Mouse (Mus musculus) cerebellum, postnatal 25 days (tissue): Measurements from ENCODE around the gene Coro1b.
A peak's percentile ranks its signal among the peaks of the same experiment; 100 is the strongest.

Experiments
- DNase-seq, 2 experiments: peaks; one replicate each; pipeline ENCODE4 v3.0.0; 2021; ENCODE audit warnings: mixed read lengths in 2 of 2

The Coro1b gene

DNA sequence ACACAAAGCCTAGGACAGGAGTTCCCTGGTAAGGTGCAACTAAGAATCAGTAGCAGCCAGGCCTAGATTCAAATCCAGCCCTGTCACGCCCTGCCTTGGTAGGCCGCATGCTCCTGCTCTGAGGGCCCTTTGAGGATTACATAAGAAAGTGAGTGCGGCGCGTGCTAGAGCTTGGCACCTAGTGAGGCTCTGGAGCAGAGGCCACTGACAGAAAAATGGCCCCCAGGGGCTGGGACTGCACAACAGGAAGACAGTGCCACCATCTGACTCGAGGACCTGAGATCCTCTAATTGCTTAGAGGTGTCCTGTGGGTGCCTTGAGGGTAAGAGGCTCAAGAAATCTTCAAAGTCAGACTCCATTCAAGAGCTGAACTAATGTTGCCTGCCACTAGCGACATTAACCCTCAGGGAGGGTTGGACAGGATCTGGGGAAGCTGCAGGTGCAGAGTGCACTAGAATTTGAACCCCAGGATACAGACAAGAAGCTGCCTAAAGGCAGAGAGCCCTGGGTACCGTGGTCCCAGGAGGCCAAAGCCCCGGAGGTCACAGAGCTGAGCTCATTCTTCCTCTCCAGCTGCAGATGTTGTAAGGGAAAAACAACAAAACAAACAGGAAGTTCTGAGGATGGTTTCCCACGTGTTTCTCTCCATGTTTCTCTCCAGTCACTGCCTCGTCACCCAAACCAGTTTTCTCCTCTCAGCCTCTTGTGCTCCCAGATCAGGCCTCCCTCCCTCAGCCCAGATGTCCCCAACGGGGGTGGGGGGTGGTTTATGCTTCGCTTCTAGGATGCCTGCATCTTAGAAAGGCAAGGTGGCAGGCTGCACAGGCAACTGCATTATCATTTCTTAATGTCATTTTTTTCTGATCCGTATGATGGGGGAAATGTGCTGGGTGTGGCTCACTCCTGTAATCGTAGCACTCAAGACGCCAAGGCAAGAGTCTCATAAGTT lies 3.6 kb upstream of the Coro1b start:
- DNase-seq, result no peak

- DNase-seq, result no peak
These were observed 2.5 kb upstream of the Coro1b start for GRCm38 (mm10) chr19:4145936-4146335.

DNA sequence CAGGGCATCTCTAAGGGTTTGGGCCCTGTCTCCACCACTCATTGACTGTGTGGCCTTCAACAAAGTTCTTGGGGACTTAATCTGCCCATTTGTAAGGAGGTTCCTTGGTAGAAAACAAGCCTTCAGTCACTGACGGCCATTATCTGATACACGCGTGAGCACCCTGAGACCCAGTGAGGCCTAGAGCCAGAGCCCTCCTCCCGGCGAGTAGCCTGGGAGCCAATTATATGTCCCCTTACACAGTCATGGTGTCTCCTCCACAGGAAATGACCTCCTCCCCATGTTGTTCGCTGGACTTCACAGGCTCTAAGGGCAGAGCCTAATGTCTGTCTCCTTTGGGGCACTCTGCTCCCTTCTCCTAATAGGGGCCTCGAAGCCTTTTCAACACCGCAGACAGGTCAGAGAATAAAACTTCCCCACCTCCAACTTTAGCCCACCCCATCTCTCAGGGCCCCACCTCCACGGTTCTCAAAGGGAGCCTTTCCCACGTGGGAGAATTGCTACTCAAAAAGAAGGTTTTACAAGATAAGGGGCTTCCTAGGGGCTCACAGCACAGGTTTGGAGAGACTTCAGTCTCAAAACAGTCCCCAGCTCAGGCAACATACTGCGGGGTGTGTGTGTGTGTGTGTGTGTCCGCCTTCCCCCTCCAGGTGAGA lies 1.9 kb upstream of the Coro1b start:
- DNase-seq, result peak in 1 of 2 experiments; percentile 17

- DNase-seq, result peak in 1 of 2 experiments; percentile 32
These were observed 1.4 kb upstream of the Coro1b start for GRCm38 (mm10) chr19:4147022-4147405.

DNA sequence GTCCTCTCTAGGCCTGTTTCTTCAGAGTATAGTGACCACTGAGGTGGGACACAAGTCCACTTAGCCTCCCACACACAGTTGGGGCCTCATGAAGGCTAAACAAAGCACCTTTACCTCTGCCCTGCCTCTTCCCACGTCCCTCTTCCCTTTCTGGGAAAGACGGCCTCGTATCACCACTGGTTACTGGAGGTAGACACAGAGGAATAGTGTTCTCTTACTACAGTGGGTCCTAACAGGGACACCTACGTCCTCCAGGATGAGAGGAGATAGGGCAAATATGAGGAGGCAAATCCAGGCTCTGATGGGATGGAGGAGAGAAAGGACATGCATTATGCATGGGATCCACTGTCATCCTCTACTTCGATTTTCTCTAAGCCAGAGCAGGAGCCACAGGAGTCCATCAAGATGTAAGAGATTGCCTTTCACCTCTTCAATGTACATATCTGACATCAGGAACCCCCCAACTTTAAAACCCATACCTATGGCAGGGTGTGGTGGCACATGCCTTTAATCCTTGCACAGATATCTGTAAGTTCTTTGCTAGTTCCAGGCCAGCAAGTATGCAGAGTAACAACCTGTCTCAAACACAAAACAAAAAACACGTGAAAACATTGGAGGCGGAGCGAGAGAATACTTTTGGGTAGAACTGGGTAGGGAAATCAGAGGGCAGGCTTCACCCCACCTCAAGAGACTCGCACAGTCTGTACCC lies 483 bp upstream of the Coro1b start:
- DNase-seq, result no peak

DNA sequence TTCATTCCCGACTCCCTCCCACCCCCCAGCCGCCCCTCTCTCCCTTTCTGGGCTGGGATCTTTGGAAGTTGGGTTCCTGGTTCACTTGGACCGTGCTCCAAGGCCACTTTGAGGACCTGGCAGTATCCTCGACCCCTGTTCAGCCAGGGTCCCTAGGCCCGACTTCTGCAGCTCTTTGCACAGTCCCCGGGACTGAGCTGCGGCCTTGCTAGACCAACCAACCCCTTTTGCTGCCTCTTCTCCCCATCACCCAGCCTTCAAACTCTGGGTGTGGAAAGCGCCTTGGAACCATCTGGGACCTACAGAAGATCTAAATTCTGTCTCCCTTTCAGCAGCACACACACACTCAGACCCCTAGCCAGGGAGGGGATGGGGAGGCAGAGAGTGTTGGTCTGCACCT lies 400 bp downstream of the Coro1b start:
- no peak for DNase-seq

DNA sequence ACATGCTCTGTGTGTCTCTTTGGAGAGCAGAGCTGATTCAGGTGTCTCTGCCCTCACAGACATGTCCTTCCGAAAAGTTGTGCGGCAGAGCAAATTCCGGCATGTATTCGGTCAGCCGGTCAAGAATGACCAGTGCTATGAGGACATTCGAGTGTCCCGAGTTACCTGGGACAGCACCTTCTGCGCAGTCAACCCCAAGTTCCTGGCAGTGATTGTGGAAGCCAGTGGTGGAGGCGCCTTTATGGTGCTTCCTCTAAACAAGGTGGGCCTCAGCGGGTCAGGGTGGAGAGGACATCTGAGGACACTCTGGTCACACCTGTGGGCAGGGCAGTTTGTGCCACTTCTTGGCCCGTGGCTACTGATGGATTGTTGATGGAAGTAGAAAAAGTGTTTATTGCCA lies 864 bp downstream of the Coro1b start:
- DNase-seq, result peak in 1 of 2 experiments; percentile 17

DNA sequence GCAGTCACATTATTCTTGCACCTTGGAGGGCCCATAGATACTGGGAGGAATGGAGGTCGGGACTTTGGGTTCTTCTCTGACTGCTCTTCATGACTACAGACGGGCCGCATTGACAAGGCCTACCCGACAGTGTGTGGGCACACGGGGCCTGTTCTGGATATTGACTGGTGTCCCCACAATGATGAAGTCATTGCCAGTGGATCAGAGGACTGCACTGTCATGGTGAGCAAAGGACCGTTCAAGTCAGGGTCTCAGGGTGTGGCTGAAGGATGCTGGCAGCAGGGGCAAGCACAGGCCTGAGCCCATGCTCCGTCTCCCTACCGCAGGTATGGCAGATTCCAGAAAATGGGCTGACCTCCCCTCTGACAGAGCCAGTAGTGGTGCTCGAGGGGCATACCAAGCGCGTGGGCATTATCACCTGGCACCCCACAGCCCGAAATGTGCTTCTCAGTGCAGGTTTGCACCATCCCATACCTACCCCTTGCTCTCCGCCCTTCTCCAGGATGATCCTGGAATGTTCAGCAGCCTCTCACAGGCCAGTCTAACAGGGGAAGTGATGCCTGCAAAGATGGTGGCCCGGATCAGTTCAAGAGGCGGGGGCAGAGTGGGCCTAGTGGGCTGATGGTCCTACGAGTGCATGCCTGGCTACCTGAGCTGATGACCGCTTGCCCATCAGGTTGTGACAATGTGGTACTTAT lies 1.5 kb downstream of the Coro1b start:
- DNase-seq, result peak in 1 of 2 experiments; percentile 19

DNA sequence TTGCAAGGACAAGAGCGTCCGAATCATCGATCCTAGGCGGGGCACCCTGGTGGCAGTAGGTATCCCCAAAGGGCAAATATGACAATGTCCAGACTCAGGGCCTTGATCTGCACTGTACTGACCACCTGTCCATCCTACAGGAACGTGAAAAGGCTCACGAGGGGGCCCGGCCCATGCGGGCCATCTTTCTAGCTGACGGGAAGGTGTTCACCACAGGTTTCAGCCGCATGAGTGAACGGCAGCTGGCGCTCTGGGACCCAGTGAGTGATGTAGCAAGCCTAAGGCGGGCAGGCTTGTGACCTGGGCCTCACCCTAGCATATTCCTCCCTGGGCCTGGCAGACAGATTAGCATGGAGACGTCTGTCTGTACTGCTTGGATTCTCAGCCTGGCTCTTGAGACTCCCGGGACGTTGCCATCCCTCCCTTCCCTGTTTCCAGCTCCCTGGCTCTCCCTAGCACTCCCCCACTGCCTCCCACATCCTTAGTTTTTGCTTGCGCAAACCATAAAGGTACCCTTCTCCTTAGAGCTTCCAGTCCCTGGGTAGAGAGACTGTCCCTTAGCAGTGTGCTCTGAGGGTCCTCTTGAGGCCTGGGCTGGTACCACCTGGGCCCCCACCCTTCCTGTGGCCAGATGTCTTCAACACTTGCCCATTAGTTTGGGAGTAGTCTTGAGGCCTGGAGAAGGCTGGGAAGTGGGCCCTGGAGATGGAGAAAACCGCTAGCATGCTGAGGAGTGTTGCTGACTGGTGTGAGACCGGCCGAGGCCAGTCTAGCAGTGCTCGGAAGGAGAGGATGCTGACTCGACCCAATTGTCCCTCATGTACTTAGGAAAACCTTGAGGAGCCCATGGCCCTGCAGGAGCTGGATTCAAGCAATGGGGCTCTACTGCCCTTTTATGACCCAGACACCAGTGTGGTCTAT lies 2.4 kb downstream of the Coro1b start:
- peak in 1 of 2 experiments; percentile 28 for DNase-seq

DNA sequence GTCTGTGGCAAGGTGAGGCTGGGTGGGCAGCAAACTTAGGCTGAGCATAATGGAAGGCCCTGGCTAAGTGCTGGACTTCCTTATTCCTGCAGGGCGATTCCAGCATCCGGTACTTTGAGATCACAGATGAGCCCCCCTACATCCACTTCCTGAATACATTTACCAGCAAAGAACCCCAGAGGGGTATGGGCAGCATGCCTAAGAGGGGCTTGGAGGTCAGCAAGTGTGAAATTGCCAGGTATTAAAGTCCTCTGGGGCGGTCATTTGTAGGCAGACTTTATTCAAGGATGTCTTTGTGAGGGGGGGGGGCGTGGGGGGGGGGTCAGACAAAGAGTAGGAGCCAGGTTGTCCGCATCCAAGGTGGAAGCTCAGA lies 3.1 kb downstream of the Coro1b start:
- DNase-seq, result no peak

DNA sequence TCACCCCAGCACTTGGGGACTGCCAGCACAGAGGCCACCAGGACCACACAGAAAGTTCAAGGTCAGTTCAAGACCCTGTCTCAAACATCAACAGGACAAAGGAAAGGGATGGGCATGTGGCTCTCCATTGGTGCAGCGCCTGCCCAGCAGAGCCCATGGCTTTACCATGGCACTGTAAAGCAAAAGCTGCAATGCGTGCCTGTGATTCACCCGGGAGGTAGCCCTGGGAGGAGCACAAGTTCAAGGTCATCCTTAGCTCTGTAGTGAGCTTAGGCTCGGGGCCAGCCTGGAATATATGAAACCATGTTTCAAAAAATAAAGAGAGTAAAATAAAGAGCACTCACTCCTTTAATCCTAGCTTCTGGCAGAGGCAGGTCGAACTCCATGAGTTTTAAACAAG lies 3.5 kb downstream of the Coro1b start:
- no peak for DNase-seq

DNA sequence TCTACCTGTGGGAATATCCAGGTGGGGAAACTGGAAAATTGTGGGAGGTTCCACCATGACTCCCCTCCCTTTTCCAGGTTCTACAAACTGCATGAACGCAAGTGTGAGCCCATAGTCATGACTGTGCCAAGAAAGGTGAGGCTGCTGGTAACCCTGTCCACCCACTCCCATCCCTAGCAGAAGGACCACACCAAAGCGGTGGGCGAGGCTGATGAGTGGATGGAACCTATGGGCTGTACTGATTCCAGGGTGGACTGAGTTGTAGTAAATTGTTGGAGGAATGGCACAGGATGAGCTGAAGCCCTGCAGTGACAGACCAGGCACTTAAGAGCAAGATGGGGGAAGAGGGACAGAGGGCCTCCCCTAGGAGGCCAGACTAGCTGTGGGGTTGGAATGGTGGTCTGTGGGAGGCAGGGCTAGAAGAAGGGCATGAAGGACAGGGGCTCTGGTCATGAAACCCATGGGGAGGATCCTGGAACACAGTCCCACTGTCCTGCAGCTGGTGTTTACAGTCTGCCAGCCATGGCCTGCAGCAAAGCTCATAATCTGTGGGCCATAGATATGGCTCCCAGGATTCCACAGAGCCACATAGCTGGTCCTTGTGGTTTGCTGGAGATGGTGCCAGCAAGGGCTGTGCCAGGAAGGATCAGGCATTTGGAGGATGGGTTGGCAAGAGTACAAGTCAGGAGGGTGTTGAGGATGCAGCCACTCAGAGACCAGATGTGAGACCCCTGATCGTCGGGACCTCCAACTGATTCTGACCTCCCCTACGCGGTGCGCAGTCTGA lies 4.2 kb downstream of the Coro1b start:
- DNase-seq, result peak in 1 of 2 experiments; percentile 26

DNA sequence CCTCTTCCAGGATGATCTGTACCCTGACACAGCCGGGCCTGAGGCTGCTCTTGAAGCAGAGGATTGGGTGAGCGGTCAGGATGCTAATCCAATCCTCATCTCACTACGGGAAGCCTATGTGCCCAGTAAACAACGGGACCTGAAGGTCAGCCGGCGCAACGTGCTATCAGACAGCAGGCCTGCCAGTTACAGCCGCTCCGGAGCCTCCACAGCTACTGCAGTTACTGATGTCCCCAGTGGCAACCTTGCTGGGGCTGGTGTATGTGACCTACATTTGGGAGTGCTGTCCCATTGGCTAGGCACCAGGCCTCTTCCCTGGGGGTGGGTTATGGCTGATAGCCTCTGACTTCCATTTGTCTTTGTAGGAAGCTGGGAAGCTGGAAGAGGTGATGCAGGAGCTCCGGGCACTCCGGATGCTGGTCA lies 4.8 kb downstream of the Coro1b start, which contains the start of gene Ptprcap:
Gene Ptprcap, plus strand, starts transcription at position 373 of the 423 bp plus-strand sequence.
- DNase-seq, result peak; percentile 79 to 82

DNA sequence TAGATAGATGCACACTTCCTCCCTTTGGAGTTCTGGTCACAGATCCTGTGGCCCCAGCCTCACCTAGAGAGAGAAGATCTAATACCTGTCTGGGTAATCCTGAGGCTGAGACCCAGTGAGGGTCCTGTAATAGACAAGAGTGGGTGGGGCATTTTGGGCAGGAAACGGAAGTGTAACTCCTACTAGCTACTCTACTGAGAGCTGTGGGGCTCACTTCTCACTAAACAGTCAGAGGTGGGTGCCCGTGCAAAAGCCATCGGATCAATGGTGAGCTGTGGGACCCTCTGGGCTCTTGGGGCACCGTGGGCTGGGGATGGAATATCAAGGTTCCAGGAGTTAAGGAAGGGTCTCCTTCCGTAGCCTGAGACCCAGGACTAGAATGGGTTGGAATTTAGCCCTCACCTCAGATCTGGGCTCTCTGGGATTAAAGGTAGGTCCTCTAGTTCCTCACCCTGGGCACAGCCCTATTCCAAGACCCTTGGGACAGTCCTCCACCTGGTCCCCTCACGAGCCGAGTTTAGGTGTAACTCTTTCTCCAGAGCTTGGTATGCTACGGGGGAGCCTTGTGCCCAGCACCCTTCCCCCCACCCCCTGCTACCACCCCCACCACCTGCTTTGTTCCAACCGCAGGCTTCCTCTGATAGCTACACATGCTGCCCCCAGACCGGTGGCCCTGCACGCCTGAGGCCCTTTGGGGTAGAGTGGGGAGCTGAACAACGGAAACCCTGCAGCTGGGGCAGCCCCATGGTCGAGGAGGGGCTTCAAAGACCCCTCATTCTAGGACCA lies 6.2 kb downstream of the Coro1b start:
- DNase-seq, result peak in 1 of 2 experiments; percentile 29

- no peak for DNase-seq
These were observed 7.0 kb downstream of the Coro1b start for GRCm38 (mm10) chr19:4155223-4156072.

DNA sequence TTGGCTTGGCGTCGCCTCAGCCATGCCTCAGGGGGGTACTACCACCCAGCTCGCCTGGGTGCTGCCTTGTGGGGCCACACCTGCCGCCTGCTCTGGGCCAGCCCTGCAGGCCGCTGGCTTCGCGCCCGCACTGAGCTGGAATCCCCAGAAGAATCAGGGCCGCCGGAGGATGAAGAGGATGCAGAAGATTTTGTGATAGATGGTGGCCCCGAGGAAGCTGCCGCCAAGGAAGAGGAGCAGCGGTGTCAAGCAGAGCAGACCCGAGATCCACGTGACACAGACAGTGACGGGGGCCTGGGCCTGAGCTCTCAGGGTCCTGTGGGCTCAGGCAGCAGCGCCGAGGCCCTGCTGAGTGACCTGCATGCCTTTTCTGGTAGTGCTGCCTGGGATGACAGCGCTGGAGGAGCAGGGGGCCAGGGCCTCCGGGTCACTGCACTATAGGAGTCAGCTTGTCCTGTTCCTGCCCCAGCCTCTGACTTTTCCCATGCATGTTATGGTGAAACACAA lies 7.7 kb downstream of the Coro1b start:
- peak in 1 of 2 experiments; percentile 50 for DNase-seq

DNA sequence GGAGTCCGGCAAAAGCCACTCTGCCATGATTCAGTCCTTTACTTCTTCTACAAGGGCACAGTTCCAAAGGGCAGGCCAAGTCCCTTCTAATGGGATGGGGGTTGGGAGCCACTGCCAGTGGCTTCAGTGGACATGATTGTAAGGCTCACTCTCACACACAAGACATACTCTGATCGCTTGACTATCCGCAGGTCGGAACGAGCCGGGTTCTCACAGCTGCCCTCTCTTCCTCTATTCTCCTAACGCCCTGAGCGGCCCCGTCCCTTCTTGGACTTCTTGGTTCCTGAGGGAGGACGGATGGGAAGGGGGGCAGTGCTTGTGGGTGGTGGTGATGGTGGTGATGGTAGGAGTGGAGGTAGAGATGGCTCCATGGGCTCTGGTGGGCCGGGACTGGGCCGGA lies 8.4 kb downstream of the Coro1b start:
- DNase-seq, result no peak

GRCm38 (mm10) chr19:4159049-4159448 lies 10.6 kb downstream of the Coro1b start:
- DNase-seq, result no peak
